Mouse (Mus musculus) forebrain, embryonic 15.5 days (tissue): ENCODE measurements around the gene Esrp2. TPM values are rescaled to one million over a fixed set of nuclear protein-coding genes. Genes with fewer than 3 reads are reported as not detected.

Experiments used
- ATAC-seq: fragments of 200-750 bp; cut with Nextera tagmentation; replicated peaks from 2 replicates; pipeline ENCODE4 v1.8.0; 2017; ENCODE audit warnings: mild to moderate bottlenecking, moderate TSS enrichment, moderate library complexity
- H3K27ac ChIP-seq: fragments of 300-500 bp; sonication (generic); replicated peaks from 2 replicates; pipeline ENCODE4 v1.5.1; 2015; ENCODE audit warnings: mild to moderate bottlenecking, inconsistent platforms
- H3K27me3 ChIP-seq: fragments of 300-500 bp; sonication (generic); 2 replicates; pipeline ENCODE4 v1.6.1; 2015; ENCODE audit warnings: inconsistent platforms
- H3K36me3 ChIP-seq: fragments of 300-500 bp; sonication (generic); 2 replicates; pipeline ENCODE4 v1.6.1; 2015; ENCODE audit warnings: mild to moderate bottlenecking, inconsistent platforms
- H3K4me1 ChIP-seq: fragments of 300-500 bp; sonication (generic); 2 replicates; pipeline ENCODE4 v1.6.1; 2015; ENCODE audit warnings: inconsistent platforms
- H3K4me2 ChIP-seq: fragments of 300-500 bp; sonication (generic); replicated peaks from 2 replicates; pipeline ENCODE4 v1.6.1; 2015; ENCODE audit warnings: mild to moderate bottlenecking, inconsistent platforms
- H3K4me3 ChIP-seq: fragments of 300-500 bp; sonication (generic); 2 replicates; pipeline ENCODE4 v1.5.1; 2015; ENCODE audit warnings: mild to moderate bottlenecking, inconsistent platforms
- H3K9ac ChIP-seq: fragments of 300-500 bp; sonication (generic); replicated peaks from 2 replicates; pipeline ENCODE4 v1.6.1; 2015; ENCODE audit warnings: mild to moderate bottlenecking, inconsistent platforms
- H3K9me3 ChIP-seq: fragments of 300-500 bp; sonication (generic); 2 replicates; pipeline ENCODE4 v1.6.1; 2016; ENCODE audit warnings: inconsistent platforms
- WGBS: fragments of 180-500 bp; shearing (Covaris S2); methylation state at CpG from one replicate; pipeline ENCODE4 v1.1.7; 2015; ENCODE audit warnings: mixed read lengths; 5-methylcytosine and 5-hydroxymethylcytosine counted together
- polyA plus RNA-seq: library from polyadenylated mRNA; unstranded; fragments of >200 nt; fragmentation: Nextera tagmentation; extraction: Ambion mirVana; gene quantifications from 2 replicates; pipeline ENCODE4 v1.2.1, GENCODE M21; 2015

Esrp2 gene
- polyA plus RNA-seq, 1 experiment from 2014 or later: 0.06 TPM

DNA sequence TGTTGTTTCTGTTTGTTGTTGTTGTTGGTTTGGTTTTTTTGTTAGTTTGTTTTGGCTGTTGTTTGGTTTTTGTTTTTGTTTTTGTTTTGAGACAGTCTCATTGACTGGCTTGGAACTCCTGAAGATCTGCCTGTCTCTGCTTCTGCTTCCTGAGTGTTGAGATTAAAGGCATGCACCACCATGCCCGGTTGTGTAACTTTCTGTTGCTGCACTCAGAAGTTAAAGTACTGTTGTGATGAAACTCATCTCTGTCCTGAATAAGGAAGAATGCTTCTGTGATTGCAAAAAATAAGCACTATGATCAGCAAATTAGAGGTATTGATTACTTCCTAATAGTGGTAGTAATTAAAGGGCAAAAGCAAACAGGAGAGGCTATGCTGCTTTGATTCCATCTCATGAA is 30.6 kb downstream of the Esrp2 start:
- Histone ChIP-seq H3K4me3 (no peak overlapping the region), H3K27ac (no peak overlapping the region), H3K27me3 (no peaks in the 10 kb centered on the region), H3K36me3 (peaks cover 37% of the 10 kb centered on the region), H3K4me2 (no peak overlapping the region), H3K4me1 (no peaks in the 10 kb centered on the region), H3K9ac (no peak overlapping the region), H3K9me3 (no peaks in the 10 kb centered on the region)
- ATAC-seq: no peak
- 95% methylated on average over 1 of the region's 1 CpGs for WGBS

DNA sequence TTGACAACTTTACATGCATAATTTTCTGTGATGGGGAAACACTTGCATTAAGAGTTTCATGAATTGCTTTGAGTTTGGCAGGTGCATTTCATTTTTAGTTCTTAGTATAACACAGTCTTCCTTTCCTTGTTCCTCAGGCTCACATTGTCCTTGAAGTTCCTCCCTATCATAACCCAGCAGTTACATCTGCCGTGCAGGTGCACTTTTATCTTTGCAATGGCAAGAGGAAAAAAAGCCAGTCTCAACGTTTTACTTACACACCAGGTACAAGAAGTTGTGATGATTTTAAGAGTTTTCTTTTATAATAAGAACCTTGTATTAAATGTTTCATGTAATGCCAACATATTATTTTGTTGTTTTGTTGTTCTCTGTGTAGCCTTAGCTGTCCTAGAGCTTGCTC is 32.9 kb downstream of the Esrp2 start:
- Histone ChIP-seq H3K4me2 (no peak overlapping the region), H3K4me3 (no peak overlapping the region)
- WGBS: 99% methylated on average over 2 of the region's 2 CpGs

GRCm38 (mm10) chr8:106102321-106102720 is 34.5 kb downstream of the Esrp2 start:
- 91% methylated on average over 4 of the region's 4 CpGs for WGBS
- Histone ChIP-seq H3K4me2 (no peak overlapping the region), H3K36me3 (peaks cover 25% of the 10 kb centered on the region), H3K27ac (no peak overlapping the region), H3K4me1 (no peaks in the 10 kb centered on the region), H3K9me3 (no peaks in the 10 kb centered on the region), H3K27me3 (no peaks in the 10 kb centered on the region), H3K9ac (no peak overlapping the region), H3K4me3 (no peak overlapping the region)
- no peak for ATAC-seq

More for the DNA sequence above, 32.9 kb downstream of the Esrp2 start:
- H3K9ac ChIP-seq: no peak overlapping the region
- no peak overlapping the region for H3K27ac ChIP-seq
- no peaks in the 10 kb centered on the region for H3K4me1 ChIP-seq
- peaks cover 35% of the 10 kb centered on the region for H3K36me3 ChIP-seq
- H3K27me3 ChIP-seq: no peaks in the 10 kb centered on the region
- ATAC-seq: no peak
- no peaks in the 10 kb centered on the region for H3K9me3 ChIP-seq

Other genes with a start within 250 kb of the Esrp2 start
- not detected in 2 replicates for gene Nrn1l, start 243.4 kb downstream of the Esrp2 start, polyA plus RNA-seq
- gene Pskh1, start 236.5 kb downstream of the Esrp2 start, polyA plus RNA-seq: 11.3 and 12.0 TPM in 2 replicates
- gene Ctrl, start 203.1 kb downstream of the Esrp2 start, polyA plus RNA-seq: 2.0 and 2.2 TPM in 2 replicates
- 36.3 and 39.7 TPM in 2 replicates for gene Psmb10, start 198.5 kb downstream of the Esrp2 start, polyA plus RNA-seq
- 0.41 and 0.50 TPM in 2 replicates for gene Lcat, start 193.6 kb downstream of the Esrp2 start, polyA plus RNA-seq
- 9.3 and 10.1 TPM in 2 replicates for gene Slc12a4, start 170.9 kb downstream of the Esrp2 start, polyA plus RNA-seq
- gene Dpep3, start 157.5 kb downstream of the Esrp2 start, polyA plus RNA-seq: not detected in 2 replicates
- 24.1 and 26.3 TPM in 2 replicates for gene Dus2, start 145.6 kb downstream of the Esrp2 start, polyA plus RNA-seq
- gene Dpep2nb, start 131.0 kb downstream of the Esrp2 start, polyA plus RNA-seq: not detected in 2 replicates
- gene Ddx28, start 125.1 kb downstream of the Esrp2 start, polyA plus RNA-seq: 22.4 and 23.0 TPM in 2 replicates
- 4.1 and 4.8 TPM in 2 replicates for gene Nfatc3, start 78.1 kb downstream of the Esrp2 start, polyA plus RNA-seq
- gene Pla2g15, start 13.4 kb upstream of the Esrp2 start, polyA plus RNA-seq: 16.6 and 20.1 TPM in 2 replicates
- gene Slc7a6, start 31.9 kb upstream of the Esrp2 start, polyA plus RNA-seq: 62.2 and 69.2 TPM in 2 replicates
- gene Slc7a6os, start 74.0 kb upstream of the Esrp2 start, polyA plus RNA-seq: 41.1 and 43.8 TPM in 2 replicates
- 50.5 and 52.9 TPM in 2 replicates for gene Prmt7, start 74.0 kb upstream of the Esrp2 start, polyA plus RNA-seq
- 47.4 and 49.3 TPM in 2 replicates for gene Smpd3, start 201.0 kb upstream of the Esrp2 start, polyA plus RNA-seq